Mouse (Mus musculus) heart, embryonic 14.5 days (tissue): ENCODE results near the gene Sgms1. TPM values are rescaled to one million over a fixed set of nuclear protein-coding genes. Genes with fewer than 3 reads are reported as not detected.

Experiments used
- ATAC-seq: fragments of 200-750 bp; cut with Nextera tagmentation; 2 replicates; pipeline ENCODE4 v1.8.0; 2017; ENCODE audit warnings: low read depth, moderate TSS enrichment; ENCODE audit not compliant: insufficient number of reproducible peaks, insufficient read depth, low FRiP score
- H3K27ac ChIP-seq, 2 experiments: fragments of 200-500 bp in 1 of 2; fragments of 300-500 bp in 1 of 2; sonication (generic) in 1 of 2; replicated peaks in 1 of 2; 2 replicates each; pipeline ENCODE4 v1.5.1; 2012 to 2014; ENCODE audit warnings: low read depth in 2 of 2, low read length in 2 of 2, control low read depth in 1 of 2, mild to moderate bottlenecking in 1 of 2, mixed read lengths in 1 of 2; ENCODE audit not compliant: control insufficient read depth in 1 of 2, insufficient read depth in 1 of 2
- H3K27me3 ChIP-seq: fragments of 300-500 bp; sonication (generic); 2 replicates; pipeline ENCODE4 v1.6.1; 2014; ENCODE audit warnings: mild to moderate bottlenecking, low read length, control low read depth; ENCODE audit not compliant: control insufficient read depth, insufficient read depth
- H3K36me3 ChIP-seq: fragments of 300-500 bp; sonication (generic); 2 replicates; pipeline ENCODE4 v1.6.1; 2014; ENCODE audit warnings: mild to moderate bottlenecking, control low read depth, low read length, mixed read lengths; ENCODE audit not compliant: control insufficient read depth, insufficient read depth
- H3K4me1 ChIP-seq, 2 experiments: fragments of 200-500 bp in 1 of 2; fragments of 300-500 bp in 1 of 2; sonication (generic) in 1 of 2; 2 replicates each; pipeline ENCODE4 v1.6.1; 2012 to 2014; ENCODE audit warnings: low read length in 2 of 2, control low read depth in 1 of 2, mixed read lengths in 1 of 2; ENCODE audit not compliant: control insufficient read depth in 2 of 2, insufficient read depth in 2 of 2
- H3K4me2 ChIP-seq: fragments of 300-500 bp; sonication (generic); 2 replicates; pipeline ENCODE4 v1.6.1; 2014; ENCODE audit warnings: mild to moderate bottlenecking, low read length
- H3K4me3 ChIP-seq, 2 experiments: fragments of 200-500 bp in 1 of 2; fragments of 300-500 bp in 1 of 2; sonication (generic) in 1 of 2; 2 replicates each; pipeline ENCODE4 v1.5.1; 2012 to 2014; ENCODE audit warnings: low read length in 2 of 2, mild to moderate bottlenecking in 2 of 2, control low read depth in 1 of 2, low read depth in 1 of 2, moderate library complexity in 1 of 2; ENCODE audit not compliant: control insufficient read depth in 1 of 2, insufficient read depth in 1 of 2
- H3K9ac ChIP-seq: fragments of 300-500 bp; sonication (generic); 2 replicates; pipeline ENCODE4 v1.6.1; 2014; ENCODE audit warnings: mild to moderate bottlenecking, low read length
- H3K9me3 ChIP-seq: fragments of 300-500 bp; sonication (generic); 2 replicates; pipeline ENCODE4 v1.6.1; 2016; ENCODE audit warnings: low read length, control low read depth; ENCODE audit not compliant: control insufficient read depth
- WGBS: fragments of 180-500 bp; shearing (Covaris S2); extraction: QIAGEN DNeasy Blood & Tissue Kit; methylation state at CpG from one replicate; pipeline ENCODE4 v1.1.7; 2014; 5-methylcytosine and 5-hydroxymethylcytosine counted together
- polyA plus RNA-seq: library from polyadenylated mRNA; unstranded; fragments of >200 nt; fragmentation: Nextera tagmentation; extraction: Ambion mirVana; gene quantifications from 2 replicates; pipeline ENCODE4 v1.2.1, GENCODE M21; 2014

Sgms1 gene
- polyA plus RNA-seq, 1 experiment from 2014 or later = 41.3 TPM

DNA sequence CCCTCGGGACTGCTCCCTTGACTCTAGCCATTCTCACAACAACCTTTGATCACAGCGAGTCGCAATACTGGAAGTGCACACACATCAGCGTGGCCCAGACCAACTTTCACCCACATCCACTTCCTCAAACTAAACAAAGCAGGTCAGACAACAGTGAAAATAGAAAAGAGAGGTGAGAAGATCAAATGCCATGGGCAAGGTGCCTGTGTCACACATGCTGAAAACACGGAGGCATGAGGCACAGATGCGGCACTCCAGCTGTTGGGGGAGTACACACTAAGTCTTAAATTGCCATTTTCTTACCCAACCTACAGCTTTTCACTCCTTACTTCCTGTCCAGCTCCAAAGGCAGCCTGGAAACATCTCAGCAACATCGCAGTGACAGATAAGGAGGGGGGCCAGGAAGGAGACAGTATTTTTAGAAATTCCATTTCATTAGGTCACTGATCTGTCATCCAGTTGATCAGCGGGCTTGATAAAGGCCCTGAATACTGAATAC is 202.9 kb downstream of the Sgms1 start:
- no peak overlapping the region for H3K9ac ChIP-seq
- H3K4me3 ChIP-seq = no peak overlapping the region
- H3K9me3 ChIP-seq = no peaks in the 10 kb centered on the region
- peaks cover 27 to 51% of the 10 kb centered on the region in 2 experiments for H3K4me1 ChIP-seq
- no peak; the same call in 1 of the 2 replicates for ATAC-seq
- no peaks in the 10 kb centered on the region for H3K27me3 ChIP-seq
- 46% methylated on average over 8 of the region's 8 CpGs for WGBS
- H3K27ac ChIP-seq = peak overlapping the region; percentile 60 to 61
- no peaks in the 10 kb centered on the region for H3K36me3 ChIP-seq
- H3K4me2 ChIP-seq = peak overlapping the region; percentile 11; the same call in 1 of the 2 replicates

DNA sequence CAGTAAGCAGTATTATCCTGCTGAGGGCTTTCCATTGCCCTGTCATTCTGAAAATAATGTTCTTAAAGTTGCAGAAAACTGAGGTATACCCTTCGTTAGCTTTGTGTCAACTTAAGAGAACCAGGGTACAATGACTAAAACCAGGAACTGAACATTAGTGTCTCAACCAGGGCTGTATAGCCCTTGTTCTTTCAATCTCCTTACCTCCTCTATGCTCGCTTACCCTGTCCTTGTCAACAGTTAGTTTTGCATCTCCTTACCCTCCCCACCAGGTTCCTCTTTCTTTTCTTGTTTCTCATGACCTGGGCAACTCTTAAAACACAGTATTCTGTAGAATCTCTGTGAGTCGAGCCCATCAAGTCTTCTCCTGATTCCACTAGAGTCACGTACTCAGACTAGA is 206.5 kb downstream of the Sgms1 start:
- H3K9ac ChIP-seq = no peak overlapping the region
- no peaks in the 10 kb centered on the region for H3K27me3 ChIP-seq
- H3K4me2 ChIP-seq = no peak overlapping the region
- H3K36me3 ChIP-seq = 0 out of 2 replicates have a peak, but pooled peaks cover 3% of the 10 kb centered on the region
- H3K9me3 ChIP-seq = no peaks in the 10 kb centered on the region
- no peak for ATAC-seq
- peak overlapping the region; percentile 98 to 100; a peak in 3 of 4 replicates for H3K27ac ChIP-seq
- peaks cover 44 to 64% of the 10 kb centered on the region in 2 experiments for H3K4me1 ChIP-seq
- 90% methylated on average over 4 of the region's 4 CpGs for WGBS
- no peak overlapping the region for H3K4me3 ChIP-seq

- peaks cover 44 to 69% of the 10 kb centered on the region in 2 experiments for H3K4me1 ChIP-seq
- 76% methylated on average over 5 of the region's 5 CpGs for WGBS
Observed at GRCm38 (mm10) chr19:32182471-32182870, 207.0 kb downstream of the Sgms1 start.

GRCm38 (mm10) chr19:32181721-32182394 is 207.7 kb downstream of the Sgms1 start:
- Histone ChIP-seq H3K4me3 (no peak overlapping the region), H3K4me2 (peak overlapping the region; percentile 45), H3K36me3 (0 out of 2 replicates have a peak, but pooled peaks cover 6% of the 10 kb centered on the region), H3K9me3 (no peaks in the 10 kb centered on the region), H3K27ac (peak overlapping the region; percentile 98 to 100), H3K9ac (peak overlapping the region; percentile 49), H3K27me3 (no peaks in the 10 kb centered on the region), H3K4me1 (peaks cover 41 to 68% of the 10 kb centered on the region in 2 experiments)
- no peak for ATAC-seq
- WGBS = 42% methylated on average over 12 of the region's 12 CpGs

More at GRCm38 (mm10) chr19:32182471-32182870, 207.0 kb downstream of the Sgms1 start:
- no peak for ATAC-seq
- no peak overlapping the region for H3K4me3 ChIP-seq
- H3K27me3 ChIP-seq = no peaks in the 10 kb centered on the region
- H3K36me3 ChIP-seq = 0 out of 2 replicates have a peak, but pooled peaks cover 6% of the 10 kb centered on the region
- H3K9ac ChIP-seq = no peak overlapping the region; the same call in 1 of the 2 replicates
- peak overlapping the region; percentile 98 to 100; a peak in 3 of 4 replicates for H3K27ac ChIP-seq
- H3K9me3 ChIP-seq = no peaks in the 10 kb centered on the region
- no peak overlapping the region; the same call in 1 of the 2 replicates for H3K4me2 ChIP-seq

DNA sequence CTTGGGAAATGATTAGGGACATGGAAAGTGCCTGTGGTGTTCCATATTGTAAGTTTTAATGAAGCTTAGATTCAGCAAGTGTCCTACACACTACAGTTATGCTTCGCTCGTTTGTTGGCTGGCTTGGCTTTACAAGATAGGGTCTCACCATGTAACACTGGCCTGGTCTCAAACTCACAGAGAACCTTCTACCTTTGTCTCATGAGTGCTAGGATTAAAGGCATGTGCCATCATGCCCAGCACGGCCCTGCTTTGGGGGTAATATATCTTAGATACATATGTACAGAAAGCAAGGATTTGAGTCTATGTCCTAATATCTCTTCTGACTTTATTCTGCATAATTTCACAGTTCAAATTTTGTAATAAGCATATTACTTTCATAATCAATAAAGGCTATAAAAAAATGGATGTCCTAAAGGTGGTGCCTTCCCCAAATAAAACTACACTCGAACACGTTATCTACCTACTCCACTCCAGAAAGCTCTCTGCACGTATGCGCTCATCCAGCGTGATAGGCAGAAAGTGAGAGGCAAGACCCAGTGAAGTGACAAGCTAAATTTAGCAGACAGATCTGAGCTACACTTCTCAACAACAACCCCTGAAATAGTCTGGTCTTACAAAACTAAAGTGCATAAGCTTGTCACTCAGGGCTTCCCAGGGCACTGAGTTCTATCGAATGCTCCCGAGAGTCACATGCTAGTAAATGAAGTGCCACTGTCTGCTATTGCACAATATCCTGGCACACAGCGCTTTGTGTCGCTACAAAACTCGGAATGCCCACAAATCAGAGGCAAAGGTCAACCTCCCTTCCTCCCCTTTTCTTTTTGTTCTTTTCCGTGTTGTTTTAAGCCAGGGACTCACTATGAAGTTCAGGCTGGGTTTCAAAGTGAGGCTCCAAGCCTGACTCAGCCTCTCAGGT is 208.5 kb downstream of the Sgms1 start:
- Histone ChIP-seq H3K4me1 (peaks cover 39 to 70% of the 10 kb centered on the region in 2 experiments), H3K36me3 (0 out of 2 replicates have a peak, but pooled peaks cover 6% of the 10 kb centered on the region), H3K4me3 (no peak overlapping the region), H3K27ac (peak overlapping the region; percentile 98 to 100), H3K4me2 (peak overlapping the region; percentile 45), H3K27me3 (no peaks in the 10 kb centered on the region), H3K9me3 (no peaks in the 10 kb centered on the region), H3K9ac (peak overlapping the region; percentile 49)
- peak; percentile 58; the same call in 1 of the 2 replicates for ATAC-seq
- WGBS = 18% methylated on average over 14 of the region's 14 CpGs

DNA sequence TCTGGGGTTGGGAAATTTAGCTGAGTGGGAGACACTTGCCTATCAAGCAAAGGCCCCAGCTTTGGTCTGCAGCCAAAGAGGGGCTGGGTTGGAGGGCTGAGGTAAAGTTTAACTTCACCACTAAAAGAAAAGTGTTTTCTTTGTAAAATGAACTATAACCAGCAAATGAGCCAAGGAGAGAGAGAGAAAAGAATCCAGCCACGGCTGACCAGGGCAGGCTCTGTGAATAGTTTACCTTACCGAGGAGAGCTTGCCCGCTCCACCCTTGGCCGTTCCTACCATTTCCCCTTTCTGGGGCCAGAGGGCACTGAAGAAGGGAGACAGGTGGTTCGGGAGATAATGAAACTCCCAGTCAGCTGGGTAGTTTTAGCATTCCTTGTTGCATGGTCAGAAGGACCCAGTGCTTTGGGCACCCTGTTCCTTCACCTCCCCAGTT is 209.5 kb downstream of the Sgms1 start:
- Histone ChIP-seq H3K9ac (peak overlapping the region; percentile 48), H3K36me3 (0 out of 2 replicates have a peak, but pooled peaks cover 6% of the 10 kb centered on the region), H3K4me1 (peaks cover 40 to 71% of the 10 kb centered on the region in 2 experiments), H3K27me3 (no peaks in the 10 kb centered on the region), H3K4me3 (no peak overlapping the region), H3K4me2 (peak overlapping the region; percentile 45), H3K9me3 (no peaks in the 10 kb centered on the region), H3K27ac (peak overlapping the region; percentile 79 to 98)
- WGBS = 13% methylated on average over 5 of the region's 5 CpGs
- 0 out of 2 replicates have a peak, but pooled peaks have one; percentile 14 for ATAC-seq

DNA sequence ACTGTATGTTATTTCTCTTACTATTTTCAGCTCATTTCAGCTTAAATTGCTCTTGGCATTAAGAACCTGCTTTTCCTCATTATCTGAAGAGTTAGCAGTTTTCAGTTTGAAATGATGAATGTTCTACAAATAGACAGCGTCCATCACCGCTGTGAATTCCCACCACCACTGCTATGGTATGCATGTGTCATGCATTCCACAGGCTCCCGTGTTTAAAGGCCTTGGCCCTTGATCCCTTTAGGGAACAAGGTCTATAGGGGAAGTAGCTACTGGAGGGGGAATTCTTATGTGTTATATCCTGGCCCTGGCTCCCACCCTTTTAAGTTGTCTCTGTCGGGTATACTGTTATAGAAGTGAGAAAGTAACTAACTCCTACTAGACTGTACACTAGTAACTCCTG is 210.0 kb downstream of the Sgms1 start:
- Histone ChIP-seq H3K4me3 (no peak overlapping the region), H3K4me2 (peak overlapping the region; percentile 45), H3K36me3 (0 out of 2 replicates have a peak, but pooled peaks cover 6% of the 10 kb centered on the region), H3K27me3 (no peaks in the 10 kb centered on the region), H3K27ac (peak overlapping the region; percentile 79 to 98), H3K9me3 (no peaks in the 10 kb centered on the region), H3K9ac (peak overlapping the region; percentile 48), H3K4me1 (peaks cover 42 to 72% of the 10 kb centered on the region in 2 experiments)
- no peak for ATAC-seq
- 7% methylated on average over 4 of the region's 4 CpGs for WGBS
